Mouse (Mus musculus) neutrophil, adult 65 days (primary cell): ENCODE data around the gene Pck2. TPM values are rescaled to one million over a fixed set of nuclear protein-coding genes. Genes with fewer than 3 reads are reported as not detected.

Source experiments
- total RNA-seq: library from RNA; stranded (reverse); gene quantifications from 2 replicates; pipeline ENCODE4 v1.2.4, GENCODE M21; 2023

Gene Pck2
- total RNA-seq = 14.4 and 20.4 TPM in 2 replicates

DNA sequence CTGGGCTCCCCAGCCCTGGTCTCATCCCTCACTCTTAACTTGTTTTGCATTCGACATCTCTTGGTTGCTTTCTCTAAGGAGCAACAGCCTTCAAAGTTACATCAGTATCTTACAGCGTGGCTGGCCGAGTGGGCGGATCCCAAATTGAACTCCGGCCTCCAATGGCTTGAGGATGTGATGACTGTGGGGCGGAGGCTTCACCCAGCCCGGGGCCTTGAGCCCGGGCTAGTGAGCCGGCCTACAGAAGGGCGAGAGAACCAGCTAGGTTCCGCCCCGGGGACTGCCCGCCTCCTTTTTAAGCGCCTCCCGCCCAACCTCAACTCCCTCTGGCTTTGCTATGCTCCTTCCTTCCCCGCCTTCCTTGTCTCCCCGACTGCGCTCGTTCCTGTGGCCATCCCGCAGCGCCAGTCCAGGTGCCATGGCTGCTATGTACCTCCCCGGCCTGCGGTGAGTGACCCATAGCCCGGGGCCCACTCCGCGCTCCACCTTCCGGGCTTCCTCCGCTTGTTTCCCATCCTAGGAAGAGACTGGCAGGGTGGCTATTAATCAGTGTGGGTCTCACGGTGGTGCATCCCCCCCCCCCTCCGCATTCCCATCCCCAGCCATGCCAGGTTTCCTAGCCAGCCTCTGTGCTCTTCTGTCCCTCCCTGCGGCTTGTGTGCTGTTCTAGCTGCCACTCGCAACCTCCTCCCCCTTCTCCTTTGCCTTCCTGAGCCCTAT is at the start of gene Pck2:
Gene Pck2 (plus strand): TSS at position 200 of the 720 bp plus-strand sequence.

DNA sequence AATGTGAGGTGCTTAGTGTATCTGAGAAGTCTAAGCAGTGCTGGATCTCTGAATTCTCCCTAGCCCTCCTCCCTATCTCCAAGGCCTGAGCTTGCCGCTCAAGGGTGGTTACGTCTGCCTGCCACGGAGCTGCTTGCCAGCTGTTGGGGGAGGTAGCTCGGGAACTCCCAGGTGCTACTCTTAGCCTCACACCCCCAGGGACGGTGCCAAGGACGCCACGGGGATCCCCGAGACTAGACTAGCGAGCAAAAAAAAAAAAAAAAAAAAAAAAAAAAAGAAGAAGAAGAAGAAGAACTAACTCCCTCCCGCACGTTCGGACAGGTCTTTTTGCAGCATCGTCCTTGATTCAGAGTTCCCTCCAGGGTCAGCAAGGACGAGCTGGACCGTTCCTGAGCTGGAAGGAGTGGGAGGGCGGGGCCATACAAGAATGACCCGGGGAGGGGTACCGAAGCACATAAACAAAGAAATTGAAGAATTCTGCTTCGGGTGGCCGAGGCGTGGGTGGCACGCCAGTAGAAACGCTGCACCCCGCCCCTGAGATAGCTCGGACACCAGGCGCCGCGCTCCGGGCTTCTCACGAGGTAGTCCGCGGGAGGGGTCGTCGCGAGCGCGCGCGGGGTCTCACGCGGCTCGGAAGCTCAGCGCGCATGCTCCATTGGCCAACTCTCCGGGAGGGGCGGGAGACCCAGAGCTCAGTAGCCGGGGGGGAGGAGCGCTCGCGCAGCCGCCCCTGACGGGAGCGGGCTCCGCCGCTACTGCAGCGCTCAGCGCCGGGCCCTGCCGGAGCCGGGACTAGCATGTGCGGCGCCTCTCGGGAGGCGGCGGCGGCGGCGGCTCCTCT is 49.5 kb upstream of the Pck2 start, which contains the start of gene Carmil3:
Gene Carmil3 (plus strand): TSS at position 291 of the 841 bp plus-strand sequence.

DNA sequence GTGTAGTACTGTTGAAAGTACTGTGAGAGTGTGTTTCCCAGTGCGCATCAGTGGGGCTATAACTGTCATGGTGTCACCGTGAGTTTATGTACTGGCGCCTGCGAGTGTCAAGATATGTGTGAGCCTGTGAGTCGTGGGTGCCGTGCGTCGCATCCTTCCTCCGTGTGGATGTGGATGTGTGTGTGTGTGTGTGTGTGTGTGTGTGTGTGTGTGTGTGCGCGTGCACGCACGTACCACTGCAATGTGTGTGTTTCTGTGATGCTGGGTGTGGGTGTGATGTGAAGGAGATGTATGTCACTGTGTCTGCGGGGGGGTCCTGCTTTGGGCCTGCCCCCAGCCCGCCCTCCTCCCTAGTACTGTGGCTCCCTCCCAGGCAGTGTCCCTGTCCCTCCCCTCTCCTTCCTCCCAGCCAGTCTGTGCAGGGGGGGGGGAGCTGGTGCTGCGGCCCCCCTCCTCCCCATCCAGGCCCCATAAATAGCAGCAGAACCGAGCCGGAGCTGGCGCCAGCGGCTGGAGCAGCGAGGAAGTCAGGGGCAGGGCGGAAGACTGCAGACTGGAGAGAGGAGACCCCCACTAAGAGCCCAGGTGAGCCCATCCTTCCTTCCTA is 29.8 kb upstream of the Pck2 start, which contains the start of gene Cpne6:
Gene Cpne6 (plus strand): TSS at position 321 of the 607 bp plus-strand sequence.

DNA sequence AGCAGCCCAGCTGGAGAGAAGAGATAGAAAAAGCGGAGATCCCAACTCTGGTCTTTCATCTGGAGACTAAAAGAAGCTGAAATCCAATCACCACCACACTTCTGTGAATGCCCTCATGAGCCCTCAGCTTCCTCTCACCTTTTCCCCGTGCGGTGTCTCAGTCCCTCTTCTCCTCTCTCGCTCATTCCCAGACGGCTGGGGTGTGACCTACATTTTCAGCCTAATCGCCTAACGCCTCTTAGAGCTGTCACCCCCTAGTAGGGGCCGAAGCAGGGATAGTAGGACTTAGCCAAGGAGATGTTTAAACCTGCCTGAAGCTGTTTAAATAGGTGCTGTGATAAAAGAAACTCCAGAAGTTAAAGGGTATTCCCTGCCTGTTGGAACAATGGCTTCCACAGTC is 15.3 kb upstream of the Pck2 start, which contains the start of gene Nrl:
Gene Nrl (minus strand): TSS at position 197 of the 400 bp plus-strand sequence.

DNA sequence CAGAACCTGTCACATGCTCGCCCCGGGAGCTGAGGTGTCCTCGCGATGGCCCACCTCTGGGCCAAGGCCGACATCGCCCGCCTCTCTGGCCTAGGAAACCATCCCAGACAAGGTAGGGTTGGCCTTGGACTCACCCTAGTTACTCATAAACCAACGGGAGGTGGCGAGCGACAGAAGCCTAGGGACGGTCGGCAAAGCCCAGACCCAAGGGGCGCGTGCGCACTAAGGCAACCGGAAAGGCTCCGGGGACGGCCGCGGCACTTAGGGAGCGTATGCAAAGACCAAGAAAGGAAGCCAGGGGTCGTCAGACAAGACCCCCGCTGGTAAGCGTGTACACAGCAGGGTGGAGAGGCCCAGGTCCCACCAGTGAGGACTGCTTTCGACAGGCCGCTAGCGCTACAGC is 19.7 kb downstream of the Pck2 start, which contains the start of gene Dcaf11:
Gene Dcaf11 (plus strand): TSS at position 208 of the 403 bp plus-strand sequence.

DNA sequence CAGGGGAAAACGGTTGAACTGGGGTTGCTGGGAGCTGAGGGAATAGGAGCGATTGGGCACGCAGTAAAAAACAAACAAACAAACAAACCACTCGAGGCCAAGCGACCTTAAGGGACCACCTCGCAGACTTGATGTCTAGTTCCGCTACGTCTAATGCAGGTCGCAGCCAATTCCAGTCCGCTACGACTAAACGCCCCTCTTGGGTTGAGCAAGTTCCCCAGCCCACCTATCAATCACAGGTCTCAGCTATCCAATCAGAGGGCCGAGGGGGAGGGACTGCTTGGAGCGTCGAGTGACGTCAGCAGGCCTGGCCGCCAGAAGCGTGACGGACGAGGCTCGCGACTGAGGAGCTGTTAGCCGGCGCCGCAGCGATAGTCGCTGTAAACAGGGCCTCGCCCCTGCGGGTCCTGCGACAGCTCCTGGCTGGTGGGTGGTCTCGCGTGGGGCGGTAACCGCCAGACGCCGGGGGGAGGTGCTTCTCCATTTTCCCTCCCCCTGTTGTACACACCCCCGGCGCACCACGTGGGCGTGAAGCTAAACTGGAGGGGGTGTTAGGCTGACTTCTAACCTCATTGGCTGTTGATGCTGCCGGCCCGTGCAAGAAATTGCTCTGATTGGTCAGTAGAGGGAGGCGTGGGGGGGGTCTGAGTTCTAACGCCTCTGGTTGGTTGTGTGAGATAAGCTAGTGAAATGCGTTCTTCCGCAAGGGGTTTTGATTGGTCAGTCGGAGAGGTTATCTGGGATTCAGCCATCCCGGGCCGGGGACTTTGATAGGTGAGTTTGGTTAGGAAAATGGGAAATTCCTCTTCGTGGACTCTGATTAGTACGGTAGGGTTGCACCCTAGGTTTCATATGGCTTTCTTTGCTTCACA is 20.4 kb downstream of the Pck2 start, which contains the start of gene A730061H03Rik:
Gene A730061H03Rik (minus strand): TSS at position 205 of the 872 bp plus-strand sequence.

DNA sequence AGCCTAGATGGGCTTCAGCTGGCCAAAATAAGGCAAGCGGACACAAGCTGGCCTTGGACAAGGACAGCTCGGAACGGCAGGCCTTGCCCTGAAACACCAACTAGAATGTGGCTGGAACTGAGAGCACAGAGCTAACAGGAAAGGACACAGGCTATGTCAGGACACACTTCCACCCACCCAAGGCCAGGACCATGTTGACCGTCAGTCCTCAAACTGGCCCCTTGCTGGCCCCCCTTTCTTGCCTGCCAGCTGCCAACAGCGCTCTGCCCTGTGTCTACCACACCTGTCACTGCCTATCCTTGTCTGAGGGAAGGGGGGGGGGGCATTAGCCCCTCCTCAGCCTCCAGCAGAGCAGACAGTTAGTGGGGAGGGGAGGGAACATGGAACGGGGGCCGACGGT is 35.2 kb downstream of the Pck2 start, which contains the start of gene Fitm1:
Gene Fitm1 (plus strand): TSS at position 316 of the 400 bp plus-strand sequence.

DNA sequence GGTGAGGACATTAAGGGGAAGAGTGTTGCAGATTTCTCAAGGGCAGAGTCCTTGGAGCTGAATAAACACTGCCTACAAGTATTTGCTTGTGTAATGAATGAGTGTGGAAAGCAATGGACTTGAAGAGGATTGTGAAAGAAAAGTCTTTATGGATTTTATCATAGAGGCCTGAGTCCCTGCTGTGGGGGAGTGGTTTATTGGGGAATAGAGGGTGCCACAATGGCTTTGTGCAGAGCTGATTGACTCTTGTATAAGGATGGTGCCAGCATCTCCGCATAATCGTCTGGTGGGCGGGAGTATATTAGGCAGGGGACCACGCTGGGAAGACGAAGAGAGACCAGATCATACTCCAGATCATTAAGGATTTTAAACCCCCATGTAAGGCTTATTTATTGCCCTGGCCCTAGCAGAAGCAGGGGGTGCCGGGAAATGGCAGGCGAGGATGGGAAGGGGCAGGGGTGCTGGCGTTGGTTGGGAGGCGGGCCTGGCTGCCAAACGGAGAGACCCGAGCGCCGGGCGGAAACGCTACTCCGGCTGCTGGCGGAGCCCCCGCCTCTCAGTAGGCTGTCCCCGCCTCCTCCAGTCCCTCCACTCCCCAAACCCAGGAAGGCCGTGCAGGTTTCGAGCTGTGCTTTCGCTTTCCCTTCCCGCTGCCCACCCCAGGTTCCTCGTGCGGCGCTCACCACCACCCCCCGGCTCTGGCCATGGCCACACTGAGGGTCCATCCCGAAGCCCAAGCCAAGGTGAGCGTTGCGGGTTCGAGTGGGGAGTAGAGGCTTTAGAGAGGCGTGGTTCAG is 38.0 kb downstream of the Pck2 start, which contains the start of gene Psme1:
Gene Psme1 (plus strand): TSS at position 253 of the 797 bp plus-strand sequence.

DNA sequence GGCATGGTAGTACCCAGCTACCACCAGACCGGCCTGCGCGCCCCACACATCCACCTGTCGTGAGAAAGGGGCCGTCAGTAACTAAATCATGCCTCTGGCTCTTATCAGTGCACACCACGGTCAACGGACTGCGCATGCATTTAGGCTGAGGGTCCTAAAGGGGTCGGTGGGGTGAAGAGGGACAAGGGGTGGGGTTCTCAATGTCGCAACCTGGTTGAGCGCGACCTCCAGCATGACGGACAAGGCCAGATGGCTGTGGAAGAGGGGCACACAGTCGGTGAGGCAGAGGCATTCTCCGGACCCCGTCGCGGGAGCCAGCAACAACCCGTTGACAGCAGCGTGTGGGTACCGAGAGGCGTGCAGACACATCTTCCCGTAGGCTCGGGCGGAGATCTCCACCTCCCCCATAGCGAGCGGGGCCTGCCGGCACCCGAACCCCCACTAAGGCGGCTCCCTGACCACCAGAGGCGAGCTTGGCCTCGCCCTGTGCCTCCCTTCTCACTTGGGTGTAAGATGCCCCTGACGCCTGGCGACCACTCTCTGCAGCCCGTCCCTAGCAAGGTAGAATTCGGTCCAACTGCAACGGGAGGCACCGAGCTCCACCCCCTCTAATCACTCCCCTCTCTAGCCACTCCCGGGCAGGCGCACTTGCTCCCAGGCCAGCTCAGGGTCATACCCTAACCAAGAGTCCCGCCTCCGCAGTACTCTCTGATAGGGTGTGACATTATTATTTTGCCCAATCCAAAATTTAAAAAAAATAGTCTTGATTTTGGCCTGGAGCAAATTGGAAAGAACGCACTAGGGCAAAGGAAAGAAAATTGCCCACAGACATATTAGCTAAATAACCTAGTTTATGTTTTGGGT is 44.9 kb downstream of the Pck2 start, which contains the start of gene Emc9:
Gene Emc9 (minus strand): TSS at position 601 of the 864 bp plus-strand sequence.

DNA sequence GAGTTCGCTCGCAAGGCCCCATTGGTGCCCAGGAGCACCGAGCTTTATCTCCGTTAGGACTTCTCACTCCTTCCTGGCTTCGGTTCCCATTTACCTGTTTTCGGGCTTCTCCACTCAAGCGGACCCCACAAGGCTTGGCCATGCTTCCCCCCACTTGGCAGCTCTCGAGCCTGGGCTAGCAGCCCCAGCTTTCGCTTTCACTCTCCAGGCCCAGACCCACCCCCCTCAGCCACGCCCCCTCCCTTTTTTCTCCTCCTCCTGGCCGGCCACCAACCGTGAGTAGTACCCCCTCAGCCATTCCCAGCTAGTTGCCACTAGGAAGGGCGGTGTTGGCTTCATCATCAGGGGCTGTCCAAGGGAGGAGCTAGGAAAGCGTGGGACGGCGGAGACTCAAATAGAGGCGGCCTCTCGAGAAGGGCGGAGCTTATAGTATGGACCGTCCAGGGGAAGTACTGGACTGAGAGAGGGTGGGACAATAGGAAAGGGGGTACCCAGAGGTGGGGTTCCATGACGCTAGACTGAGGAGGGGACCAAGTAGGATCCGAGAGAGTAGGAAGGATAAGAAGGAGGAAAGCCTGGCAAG is 50.8 kb downstream of the Pck2 start, which contains the start of gene Psme2:
Gene Psme2 (minus strand): TSS at position 366 of the 583 bp plus-strand sequence.

DNA sequence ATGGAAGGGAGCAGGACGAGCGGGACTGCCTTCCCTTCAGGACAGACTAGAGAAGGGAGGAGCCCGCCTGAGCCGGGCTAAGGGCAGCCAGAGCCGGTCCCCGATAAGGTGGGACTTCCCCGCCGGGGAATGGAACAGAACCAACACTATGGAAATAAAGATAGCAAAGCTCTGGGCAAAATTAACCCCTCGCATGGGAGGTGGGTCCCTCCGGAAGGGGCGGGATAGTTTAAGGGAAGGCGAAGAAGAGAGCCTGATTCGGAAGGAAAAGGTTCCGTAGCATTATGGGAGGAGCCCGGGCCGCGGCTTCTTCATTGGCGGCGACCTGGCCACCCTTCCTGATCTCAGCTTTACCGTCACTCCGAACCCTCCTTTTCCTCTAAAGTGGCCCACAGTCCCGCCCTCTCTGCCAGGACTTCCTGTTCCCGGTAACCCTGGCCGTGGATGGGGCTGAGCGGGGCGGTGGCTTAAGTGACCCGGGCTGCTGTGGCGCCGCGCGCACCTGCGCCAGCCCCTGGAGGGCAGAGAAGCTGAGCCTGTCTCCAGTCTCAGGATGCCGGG is 51.3 kb downstream of the Pck2 start, which contains the start of gene Rnf31:
Gene Rnf31 (plus strand): TSS at position 378 of the 561 bp plus-strand sequence.

Other genes with a start within 250 kb of the Pck2 start
- gene Dhrs4, start 61.5 kb upstream of the Pck2 start, total RNA-seq = 12.9 and 13.7 TPM in 2 replicates
- not detected in 2 replicates for gene Carmil3, start 49.6 kb upstream of the Pck2 start, total RNA-seq
- gene Cpne6, start 29.8 kb upstream of the Pck2 start, total RNA-seq = not detected in 2 replicates
- gene Nrl, start 15.3 kb upstream of the Pck2 start, total RNA-seq = not detected in 2 replicates
- 44.0 and 53.0 TPM in 2 replicates for gene Dcaf11, start 19.7 kb downstream of the Pck2 start, total RNA-seq
- gene A730061H03Rik, start 20.1 kb downstream of the Pck2 start, total RNA-seq = 1.2 and 2.0 TPM in 2 replicates
- gene Fitm1, start 35.4 kb downstream of the Pck2 start, total RNA-seq = not detected in 2 replicates
- 122 and 139 TPM in 2 replicates for gene Psme1, start 37.9 kb downstream of the Pck2 start, total RNA-seq
- gene Emc9, start 45.0 kb downstream of the Pck2 start, total RNA-seq = 1.5 and 1.8 TPM in 2 replicates
- gene Psme2, start 50.8 kb downstream of the Pck2 start, total RNA-seq = 174 and 199 TPM in 2 replicates
- gene Rnf31, start 51.4 kb downstream of the Pck2 start, total RNA-seq = 49.9 and 68.0 TPM in 2 replicates
- 49.8 and 55.5 TPM in 2 replicates for gene Irf9, start 63.3 kb downstream of the Pck2 start, total RNA-seq
- 0.22 TPM in 1 of 2 replicates, not detected in the other for gene Rec8, start 77.8 kb downstream of the Pck2 start, total RNA-seq
- 10.0 and 12.5 TPM in 2 replicates for gene Ipo4, start 95.7 kb downstream of the Pck2 start, total RNA-seq
- gene Gm49378, start 97.6 kb downstream of the Pck2 start, total RNA-seq = 1.5 and 2.2 TPM in 2 replicates
- 29.1 and 33.0 TPM in 2 replicates for gene Tm9sf1, start 103.5 kb downstream of the Pck2 start, total RNA-seq
- gene Tssk4, start 109.9 kb downstream of the Pck2 start, total RNA-seq = 1.3 and 1.7 TPM in 2 replicates
- 9.4 and 11.2 TPM in 2 replicates for gene Mdp1, start 120.2 kb downstream of the Pck2 start, total RNA-seq
- 12.0 and 12.3 TPM in 2 replicates for gene Gmpr2, start 131.7 kb downstream of the Pck2 start, total RNA-seq
- 129 and 152 TPM in 2 replicates for gene Nedd8, start 131.9 kb downstream of the Pck2 start, total RNA-seq
- 47.7 and 63.8 TPM in 2 replicates for gene Tinf2, start 141.6 kb downstream of the Pck2 start, total RNA-seq
- gene Tgm1, start 173.7 kb downstream of the Pck2 start, total RNA-seq = 2.1 and 2.6 TPM in 2 replicates
- gene Rabggta, start 182.0 kb downstream of the Pck2 start, total RNA-seq = 23.7 and 38.4 TPM in 2 replicates
- gene Dhrs1, start 205.4 kb downstream of the Pck2 start, total RNA-seq = 47.8 and 56.7 TPM in 2 replicates
- 12.1 and 17.3 TPM in 2 replicates for gene Nop9, start 205.4 kb downstream of the Pck2 start, total RNA-seq
- 0.77 TPM in 1 of 2 replicates, not detected in the other for gene Cideb, start 218.2 kb downstream of the Pck2 start, total RNA-seq
- gene Ltb4r2, start 221.2 kb downstream of the Pck2 start, total RNA-seq = 0.43 and 1.0 TPM in 2 replicates
- 203 and 207 TPM in 2 replicates for gene Ltb4r1, start 225.7 kb downstream of the Pck2 start, total RNA-seq
- 0.63 TPM in 1 of 2 replicates, not detected in the other for gene Adcy4, start 243.8 kb downstream of the Pck2 start, total RNA-seq
- 42.5 and 50.7 TPM in 2 replicates for gene Ripk3, start 248.6 kb downstream of the Pck2 start, total RNA-seq